Mouse (Mus musculus) intestine, postnatal 0 days (tissue): ENCODE results near the gene Gm4792. TPM values are rescaled to one million over a fixed set of nuclear protein-coding genes. Genes with fewer than 3 reads are reported as not detected.

Experiments
- ATAC-seq: fragments of 200-750 bp; cut with Nextera tagmentation; 2 replicates; pipeline ENCODE4 v1.8.0; 2017; ENCODE audit warnings: mild to moderate bottlenecking, moderate TSS enrichment, moderate library complexity
- H3K27ac ChIP-seq: fragments of 300-500 bp; sonication (generic); 2 replicates; pipeline ENCODE4 v1.5.1; 2014; ENCODE audit warnings: mild to moderate bottlenecking, low read depth, low read length, moderate library complexity
- H3K27me3 ChIP-seq: fragments of 300-500 bp; sonication (generic); replicated peaks from 2 replicates; pipeline ENCODE4 v1.6.1; 2014; ENCODE audit warnings: low read length, mixed read lengths; ENCODE audit not compliant: control insufficient read depth, insufficient read depth
- H3K36me3 ChIP-seq: fragments of 300-500 bp; sonication (generic); 2 replicates; pipeline ENCODE4 v1.6.1; 2014; ENCODE audit warnings: mild to moderate bottlenecking, moderate library complexity; ENCODE audit not compliant: control insufficient read depth, insufficient read depth
- H3K4me1 ChIP-seq: fragments of 300-500 bp; sonication (generic); replicated peaks from 2 replicates; pipeline ENCODE4 v1.6.1; 2014; ENCODE audit warnings: antibody characterized with exemption, low read length, mixed read lengths; ENCODE audit not compliant: control insufficient read depth, insufficient read depth
- H3K4me2 ChIP-seq: fragments of 300-500 bp; sonication (generic); replicated peaks from 2 replicates; pipeline ENCODE4 v1.6.1; 2014; ENCODE audit warnings: low read depth, mild to moderate bottlenecking, moderate library complexity
- H3K4me3 ChIP-seq: fragments of 300-500 bp; sonication (generic); 2 replicates; pipeline ENCODE4 v1.5.1; 2014; ENCODE audit warnings: low read depth, low read length
- H3K9ac ChIP-seq: fragments of 300-500 bp; sonication (generic); 2 replicates; pipeline ENCODE4 v1.6.1; 2014; ENCODE audit warnings: mild to moderate bottlenecking, low read depth, low read length
- H3K9me3 ChIP-seq: fragments of 300-500 bp; sonication (generic); 2 replicates; pipeline ENCODE4 v1.6.1; 2016; ENCODE audit warnings: mixed run types; ENCODE audit not compliant: control insufficient read depth
- CTCF ChIP-seq: sonication (generic); IDR thresholded peaks from 2 replicates; pipeline ENCODE4 v1.5.1; 2016; ENCODE audit warnings: low read depth, mild to moderate bottlenecking, control low read depth, antibody characterized with exemption, moderate library complexity
- WGBS: fragments of 180-500 bp; shearing (Covaris S2); extraction: QIAGEN DNeasy Blood & Tissue Kit; methylation state at CpG from one replicate; pipeline ENCODE4 v1.1.7; 2014; 5-methylcytosine and 5-hydroxymethylcytosine counted together
- polyA plus RNA-seq: library from polyadenylated mRNA; unstranded; fragments of >200 nt; fragmentation: Nextera tagmentation; extraction: Ambion mirVana; gene quantifications from 2 replicates; pipeline ENCODE4 v1.2.1, GENCODE M21; 2015

Gene Gm4792
- polyA plus RNA-seq, 1 experiment from 2014 or later: not detected

GRCm38 (mm10) chr10:94247748-94248349, 50.7 kb downstream of the Gm4792 start:
- H3K4me1 ChIP-seq: no peaks in the 10 kb centered on the region
- TF ChIP-seq CTCF: no peak
- no peaks in the 10 kb centered on the region for H3K9me3 ChIP-seq
- no peak overlapping the region for H3K9ac ChIP-seq
- no peak for ATAC-seq
- no peak overlapping the region for H3K4me3 ChIP-seq
- WGBS: 82% methylated on average over 7 of the region's 7 CpGs
- H3K36me3 ChIP-seq: no peaks in the 10 kb centered on the region
- no peak overlapping the region for H3K4me2 ChIP-seq
- H3K27me3 ChIP-seq: no peaks in the 10 kb centered on the region
- H3K27ac ChIP-seq: no peak overlapping the region

Other genes with a start within 250 kb of the Gm4792 start
- gene Nr2c1, start 150.7 kb downstream of the Gm4792 start, polyA plus RNA-seq: 3.8 and 4.2 TPM in 2 replicates
- gene Ndufa12, start 100.0 kb downstream of the Gm4792 start, polyA plus RNA-seq: 534 and 563 TPM in 2 replicates
- gene Tmcc3, start 13.2 kb upstream of the Gm4792 start, polyA plus RNA-seq: 10.0 and 10.4 TPM in 2 replicates